9 mouse cellular contexts compared by ENCODE assay signal in the genomic region with DNA sequence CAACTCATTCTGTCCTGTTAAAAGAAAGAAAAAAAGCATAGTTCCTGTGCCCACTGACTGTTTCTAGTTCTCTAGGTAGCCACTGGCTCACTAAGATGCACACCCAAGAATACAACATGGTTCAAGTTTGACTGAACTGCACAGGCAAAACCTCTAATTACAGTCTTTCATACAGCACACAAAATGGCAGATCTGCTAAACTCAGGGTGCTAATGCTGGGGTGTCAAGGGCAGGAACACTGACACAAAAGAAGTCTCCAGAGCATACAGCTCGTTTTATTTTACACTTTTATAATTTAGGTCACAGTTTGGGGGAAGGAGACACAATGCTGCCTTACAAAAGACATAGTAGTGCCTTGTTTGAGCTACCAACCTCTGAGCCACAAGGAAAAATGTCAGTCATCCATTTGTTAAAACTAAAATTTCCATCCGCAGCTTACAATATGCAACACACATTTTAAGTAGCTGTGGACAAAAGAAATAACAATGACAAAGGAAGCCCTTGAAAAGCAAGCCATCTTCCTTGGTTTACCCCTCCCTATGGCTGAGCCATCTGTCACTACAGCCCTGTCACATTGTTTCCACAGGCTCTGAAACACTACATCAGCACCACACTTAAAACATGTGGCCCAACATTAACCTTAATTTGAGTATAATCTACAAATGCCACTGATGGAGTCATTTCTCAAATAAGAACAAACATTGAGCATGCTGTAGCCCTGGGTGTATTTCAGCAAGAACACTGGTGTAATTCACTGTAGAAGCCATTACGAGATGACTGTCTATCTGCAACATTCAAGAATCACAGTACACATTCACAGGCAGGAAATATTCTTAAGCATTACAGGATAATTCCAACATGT. TPM values are rescaled to one million over a fixed set of nuclear protein-coding genes. Genes with fewer than 3 reads are reported as not detected.
DNase-seq lines count a peak whose midpoint lies in the region; ATAC-seq and TF ChIP-seq lines count a peak whose summit lies in the region.
"Had no signal": no experiment of that assay in that cellular context is flagged by ENCODE, and none has a peak within 500 bp of the region (broad histone marks: within the 10 kb centered on the region; RNA-seq: fewer than 3 reads in every experiment).

No protein-coding gene starts in this region.

- H3K36me3 ChIP-seq in embryonic facial prominence, embryonic 14.5 days (ENCODE audit: control insufficient read depth, insufficient read depth, low read length), result no peaks in the 10 kb centered on the region
- no peaks in the 10 kb centered on the region for H3K36me3 ChIP-seq in limb, embryonic 10.5 days
- no peaks in the 10 kb centered on the region for H3K36me3 ChIP-seq in kidney, embryonic 16.5 days (ENCODE audit: insufficient read depth, low read length)
- no peaks in the 10 kb centered on the region; the same call in 1 of the 2 replicates for H3K36me3 ChIP-seq in heart, adult 2 months (ENCODE audit: control insufficient read depth, insufficient read depth, low read length)

- no peaks in the 10 kb centered on the region for H3K79me2 ChIP-seq in heart, adult 2 months (replicated peaks; ENCODE audit: control insufficient read depth, insufficient read depth, low read length)

- no peak for ATAC-seq in embryonic facial prominence, embryonic 14.5 days (ENCODE audit: low read depth)
- no peak for ATAC-seq in kidney, embryonic 16.5 days (ENCODE audit: low FRiP score, low TSS enrichment)

- no peak for TF ChIP-seq CTCF in heart, adult 2 months (IDR thresholded peaks at IDR 0.05)

- no peaks in the 10 kb centered on the region for H3K27me3 ChIP-seq in embryonic facial prominence, embryonic 14.5 days (replicated peaks; ENCODE audit: control insufficient read depth, insufficient read depth, low read length)
- H3K27me3 ChIP-seq in limb, embryonic 10.5 days (ENCODE audit: low read depth, poor library complexity, severe bottlenecking), result no peaks in the 10 kb centered on the region
- H3K27me3 ChIP-seq in kidney, embryonic 16.5 days (ENCODE audit: insufficient read depth, low read length), result no peaks in the 10 kb centered on the region
- H3K27me3 ChIP-seq in heart, adult 2 months (ENCODE audit: control insufficient read depth, insufficient read depth, low read length), result no peaks in the 10 kb centered on the region
- H3K27me3 ChIP-seq: megakaryocyte, embryonic 14.5 days had no signal

- H3K4me1 ChIP-seq in embryonic facial prominence, embryonic 14.5 days (ENCODE audit: control insufficient read depth, insufficient read depth, low read length), result 0 out of 2 replicates have a peak, but pooled peaks cover 6% of the 10 kb centered on the region
- peaks cover 19% of the 10 kb centered on the region for H3K4me1 ChIP-seq in limb, embryonic 10.5 days
- 0 out of 2 replicates have a peak, but pooled peaks cover 7% of the 10 kb centered on the region for H3K4me1 ChIP-seq in kidney, embryonic 16.5 days (ENCODE audit: insufficient read depth, low read length)
- peaks cover 3% of the 10 kb centered on the region for H3K4me1 ChIP-seq in heart, adult 2 months (ENCODE audit: control insufficient read depth, insufficient read depth, low read length)

- no peak overlapping the region; the same call in 1 of the 2 replicates for H3K27ac ChIP-seq in embryonic facial prominence, embryonic 14.5 days (replicated peaks; ENCODE audit: low read depth, low read length)
- H3K27ac ChIP-seq in limb, embryonic 10.5 days, result peak overlapping the region; percentile 47
- no peak overlapping the region; the same call in 1 of the 2 replicates for H3K27ac ChIP-seq in kidney, embryonic 16.5 days (ENCODE audit: low read length)
- H3K27ac ChIP-seq in heart, adult 2 months, result no peak overlapping the region

- intact Hi-C loops in heart, adult 2 months (cut with DNase I), result no loop called here

- TF ChIP-seq POLR2A in heart, adult 2 months (IDR thresholded peaks at IDR 0.05; ENCODE audit: insufficient read depth, low read depth, low read length), result no peak

- peak overlapping the region; percentile 42; the same call in 1 of the 2 replicates for H3K4me2 ChIP-seq in embryonic facial prominence, embryonic 14.5 days (ENCODE audit: low read depth, low read length)
- H3K4me2 ChIP-seq in kidney, embryonic 16.5 days (replicated peaks; ENCODE audit: low read depth, low read length), result no peak overlapping the region

- no peak overlapping the region for H3K9ac ChIP-seq in embryonic facial prominence, embryonic 14.5 days (ENCODE audit: low read depth, low read length)
- H3K9ac ChIP-seq in kidney, embryonic 16.5 days (replicated peaks; ENCODE audit: low read length), result no peak overlapping the region
- no peak overlapping the region for H3K9ac ChIP-seq in heart, adult 2 months (ENCODE audit: low read depth, low read length)

- 35% methylated on average over 3 of the region's 3 CpGs for WGBS in embryonic facial prominence, embryonic 14.5 days
- 72% methylated on average over 3 of the region's 3 CpGs for WGBS in limb, embryonic 10.5 days
- 69% methylated on average over 3 of the region's 3 CpGs for WGBS in kidney, embryonic 16.5 days
- WGBS in heart, adult 2 months, result 69% methylated on average over 3 of the region's 3 CpGs

- peak overlapping the region; percentile 24; the same call in 1 of the 2 replicates for H3K4me3 ChIP-seq in embryonic facial prominence, embryonic 14.5 days (ENCODE audit: low read depth, low read length)
- peak overlapping the region; percentile 38 for H3K4me3 ChIP-seq in limb, embryonic 10.5 days
- H3K4me3 ChIP-seq in kidney, embryonic 16.5 days (ENCODE audit: low read length), result no peak overlapping the region
- no peak overlapping the region for H3K4me3 ChIP-seq in heart, adult 2 months
- H3K4me3 ChIP-seq: megakaryocyte, embryonic 14.5 days had no signal

- H3K9me3 ChIP-seq in embryonic facial prominence, embryonic 14.5 days (ENCODE audit: control insufficient read depth, low read length), result no peaks in the 10 kb centered on the region
- no peaks in the 10 kb centered on the region for H3K9me3 ChIP-seq in limb, embryonic 10.5 days (replicated peaks)
- H3K9me3 ChIP-seq in kidney, embryonic 16.5 days (ENCODE audit: low read length), result no peaks in the 10 kb centered on the region
- H3K9me3 ChIP-seq: megakaryocyte, embryonic 14.5 days had no signal

- peak; percentile 11 for DNase-seq in right cerebral cortex, adult 18-20 months
- no peak for DNase-seq in right cerebral cortex, postnatal 4 days
- no peak for DNase-seq in embryonic facial prominence, embryonic 14.5 days (ENCODE audit: low spot score)
- DNase-seq in limb, embryonic 10.5 days (ENCODE audit: low spot score), result no peak
- DNase-seq in retina, postnatal 1 day, result peak; percentile 60
- DNase-seq in urinary bladder, adult 18-20 months (ENCODE audit: low spot score in 2 of 2), result no peak
- DNase-seq in heart, adult 2 months, result no peak

- TF ChIP-seq EP300 in heart, adult 2 months (IDR thresholded peaks at IDR 0.05; ENCODE audit: insufficient read depth, low read depth, low read length), result no peak

RNA-seq across cellular contexts. Expression of gene Fgd4, which starts 41.1 kb away (rescaled TPM):
- 4.9 TPM in 2 replicates for polyA plus RNA-seq in embryonic facial prominence, embryonic 14.5 days (2014; fragmentation: Nextera tagmentation; extraction: Ambion mirVana)
- 7.4 and 10.7 TPM in 2 replicates for polyA plus RNA-seq in limb, embryonic 10.5 days (2016; fragmentation: Nextera tagmentation; extraction: Ambion mirVana)
- 10.3 and 13.9 TPM in 2 replicates for polyA plus RNA-seq in kidney, embryonic 16.5 days (2015; fragmentation: Nextera tagmentation; extraction: Ambion mirVana)
- 10 to 100 TPM; 41.7 to 44.8 TPM for total RNA-seq in heart, adult 2 months (2021)
- polyA plus RNA-seq in heart, adult 2 months (2012; rRNA removed), result 4.9 and 12.0 TPM in 2 replicates

Comparison
In these comparisons a context has a peak if more than half of its experiments do, and no peak if none do; other contexts are left out.
1. DNase-seq: peak in right cerebral cortex, adult 18-20 months (single experiment) and retina, postnatal 1 day (single experiment); none in right cerebral cortex, postnatal 4 days (single experiment), embryonic facial prominence, embryonic 14.5 days (single experiment), limb, embryonic 10.5 days (single experiment), urinary bladder, adult 18-20 months (0 of 2) and heart, adult 2 months (0 of 2).
2. H3K4me3 ChIP-seq: peak in embryonic facial prominence, embryonic 14.5 days (single experiment) and limb, embryonic 10.5 days (single experiment); none in kidney, embryonic 16.5 days (single experiment) and heart, adult 2 months (single experiment).